ENCODE assay signal across 30 mouse cellular contexts in genomic region chr3:129912025-129912424, GRCm38 (mm10).
"Had no signal": no experiment of that assay in that cellular context is flagged by ENCODE, and none has a peak within 500 bp of the region (broad histone marks: within the 10 kb centered on the region; RNA-seq: fewer than 3 reads in every experiment).

No protein-coding gene starts in this region.

- DNase-seq: heart, postnatal 10 days; heart, postnatal 14 days; heart, postnatal 36 days; heart, postnatal 4 days; kidney, adult 11 months; kidney, adult 18-20 months; kidney, adult 2 months; kidney, adult 8-10 months; kidney, adult 9 months; kidney, postnatal 10 days; kidney, postnatal 14 days; kidney, postnatal 25 days; kidney, postnatal 36 days; kidney, postnatal 4 days; layer of hippocampus, adult 9-11 months; layer of hippocampus, postnatal 36 days had no signal

- H3K9ac ChIP-seq: heart, embryonic 12.5 days; heart, embryonic 13.5 days; heart, embryonic 15.5 days; hindbrain, embryonic 12.5 days; hindbrain, embryonic 13.5 days; hindbrain, embryonic 14.5 days; hindbrain, embryonic 15.5 days; intestine, embryonic 15.5 days; kidney, embryonic 15.5 days had no signal

- H3K27ac ChIP-seq: heart, embryonic 13.5 days; heart, embryonic 15.5 days; hindbrain, embryonic 10.5 days; hindbrain, embryonic 12.5 days; hindbrain, embryonic 13.5 days; hindbrain, embryonic 14.5 days; hindbrain, embryonic 15.5 days; hindbrain, postnatal 0 days; intestine, embryonic 15.5 days; kidney, embryonic 15.5 days; kidney, postnatal 0 days; layer of hippocampus, adult 2 months; left cerebral cortex, adult 2 months had no signal

- H3K27me3 ChIP-seq: heart, embryonic 12.5 days; heart, embryonic 13.5 days; heart, embryonic 15.5 days; hindbrain, embryonic 12.5 days; hindbrain, embryonic 13.5 days; hindbrain, embryonic 15.5 days; intestine, embryonic 15.5 days; kidney, embryonic 15.5 days had no signal

- H3K9me3 ChIP-seq: heart, embryonic 12.5 days; heart, embryonic 13.5 days; heart, embryonic 15.5 days; hindbrain, embryonic 10.5 days; hindbrain, embryonic 12.5 days; hindbrain, embryonic 13.5 days; hindbrain, embryonic 15.5 days; intestine, embryonic 15.5 days; kidney, embryonic 15.5 days had no signal

- H3K4me3 ChIP-seq: heart, embryonic 12.5 days; heart, embryonic 13.5 days; heart, embryonic 15.5 days; hindbrain, embryonic 10.5 days; hindbrain, embryonic 12.5 days; hindbrain, embryonic 13.5 days; hindbrain, embryonic 15.5 days; intestine, embryonic 15.5 days; kidney, embryonic 15.5 days; layer of hippocampus, adult 2 months; left cerebral cortex, adult 2 months had no signal

- H3K4me1 ChIP-seq: heart, embryonic 12.5 days; heart, embryonic 13.5 days; heart, embryonic 15.5 days; hindbrain, embryonic 10.5 days; hindbrain, embryonic 12.5 days; hindbrain, embryonic 13.5 days; hindbrain, embryonic 15.5 days; intestine, embryonic 15.5 days; kidney, embryonic 15.5 days had no signal
